Mouse (Mus musculus) embryonic facial prominence, embryonic 15.5 days (tissue): ENCODE measurements around the gene Gnrhr. TPM values are rescaled to one million over a fixed set of nuclear protein-coding genes. Genes with fewer than 3 reads are reported as not detected.

Experiments
- ATAC-seq: fragments of 200-750 bp; cut with Nextera tagmentation; 2 replicates; pipeline ENCODE4 v1.8.0; 2017; ENCODE audit warnings: low read depth, moderate TSS enrichment; ENCODE audit not compliant: insufficient number of reproducible peaks, low FRiP score, low TSS enrichment
- H3K27ac ChIP-seq: fragments of 300-500 bp; sonication (generic); replicated peaks from 2 replicates; pipeline ENCODE4 v1.5.1; 2015; ENCODE audit warnings: mild to moderate bottlenecking, inconsistent platforms
- H3K27me3 ChIP-seq: fragments of 300-500 bp; sonication (generic); 2 replicates; pipeline ENCODE4 v1.6.1; 2015; ENCODE audit warnings: inconsistent platforms
- H3K36me3 ChIP-seq: fragments of 300-500 bp; sonication (generic); 2 replicates; pipeline ENCODE4 v1.6.1; 2015; ENCODE audit warnings: mild to moderate bottlenecking, inconsistent platforms
- H3K4me1 ChIP-seq: fragments of 300-500 bp; sonication (generic); 2 replicates; pipeline ENCODE4 v1.6.1; 2015; ENCODE audit warnings: inconsistent platforms
- H3K4me2 ChIP-seq: fragments of 300-500 bp; sonication (generic); replicated peaks from 2 replicates; pipeline ENCODE4 v1.6.1; 2015; ENCODE audit warnings: mild to moderate bottlenecking, inconsistent platforms
- H3K4me3 ChIP-seq: fragments of 300-500 bp; sonication (generic); replicated peaks from 2 replicates; pipeline ENCODE4 v1.5.1; 2015; ENCODE audit warnings: mild to moderate bottlenecking, inconsistent platforms
- H3K9ac ChIP-seq: fragments of 300-500 bp; sonication (generic); 2 replicates; pipeline ENCODE4 v1.6.1; 2015; ENCODE audit warnings: inconsistent platforms
- H3K9me3 ChIP-seq: fragments of 300-500 bp; sonication (generic); replicated peaks from 2 replicates; pipeline ENCODE4 v1.6.1; 2016; ENCODE audit warnings: inconsistent platforms
- WGBS: fragments of 180-500 bp; shearing (Covaris S2); methylation state at CpG from one replicate; pipeline ENCODE4 v1.1.7; 2015; 5-methylcytosine and 5-hydroxymethylcytosine counted together
- polyA plus RNA-seq: library from polyadenylated mRNA; unstranded; fragments of >200 nt; fragmentation: Nextera tagmentation; extraction: Ambion mirVana; gene quantifications from 2 replicates; pipeline ENCODE4 v1.2.1, GENCODE M21; 2015

The Gnrhr gene
- polyA plus RNA-seq, 1 experiment from 2014 or later: not detected

DNA sequence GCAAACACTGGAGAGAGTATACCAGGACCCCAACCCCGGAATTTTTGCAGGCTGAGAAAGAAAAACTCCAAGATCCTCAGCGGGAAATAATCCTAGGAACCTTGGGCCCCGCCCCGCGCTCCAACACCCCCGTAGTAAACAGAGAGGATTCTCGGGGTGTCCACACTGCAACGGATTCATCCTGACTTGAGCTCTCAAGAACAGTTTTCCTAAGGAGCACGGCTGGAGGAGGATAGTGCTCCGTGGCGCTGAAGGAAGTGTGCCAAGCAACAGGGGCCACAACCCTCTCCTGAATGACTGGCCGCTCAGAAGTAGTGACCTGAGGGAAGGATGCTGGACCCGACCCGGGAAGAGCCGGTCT, 25.6 kb downstream of the Gnrhr start:
- no peak for ATAC-seq
- peak overlapping the region; percentile 93 for H3K4me3 ChIP-seq
- H3K9ac ChIP-seq: peak overlapping the region; percentile 72
- peaks cover 9% of the 10 kb centered on the region; the same call in 1 of the 2 replicates for H3K36me3 ChIP-seq
- H3K27me3 ChIP-seq: no peaks in the 10 kb centered on the region
- H3K9me3 ChIP-seq: no peaks in the 10 kb centered on the region
- H3K4me1 ChIP-seq: peaks cover 7% of the 10 kb centered on the region; the same call in 1 of the 2 replicates
- H3K27ac ChIP-seq: peak overlapping the region; percentile 98
- H3K4me2 ChIP-seq: peak overlapping the region; percentile 64
- under 1% methylated on average over 15 of the region's 15 CpGs for WGBS

Other genes with a start within 250 kb of the Gnrhr start
- gene Cenpc1, start 132.3 kb downstream of the Gnrhr start, polyA plus RNA-seq: 26.5 and 29.7 TPM in 2 replicates
- 0.85 and 0.91 TPM in 2 replicates for gene Stap1, start 126.2 kb downstream of the Gnrhr start, polyA plus RNA-seq
- 11.2 and 12.7 TPM in 2 replicates for gene Uba6, start 25.1 kb downstream of the Gnrhr start, polyA plus RNA-seq
- 0.11 TPM in 1 of 2 replicates, not detected in the other for gene Tmprss11c, start 91.4 kb upstream of the Gnrhr start, polyA plus RNA-seq
- gene Tmprss11d, start 175.5 kb upstream of the Gnrhr start, polyA plus RNA-seq: 6.2 and 7.6 TPM in 2 replicates